Comparison of ENCODE assay signal across 21 mouse cellular contexts in genomic region chr2:133669821-133670220, GRCm38 (mm10).
DNase-seq lines count a peak whose midpoint lies in the region; ATAC-seq and TF ChIP-seq lines count a peak whose summit lies in the region.
"Had no signal": no experiment of that assay in that cellular context is flagged by ENCODE, and none has a peak within 500 bp of the region (broad histone marks: within the 10 kb centered on the region; RNA-seq: fewer than 3 reads in every experiment).

No protein-coding gene starts in this region.

- no peaks in the 10 kb centered on the region for H3K36me3 ChIP-seq in forebrain, postnatal 0 days (ENCODE audit: insufficient read depth)
- H3K36me3 ChIP-seq in myocyte (ENCODE audit: control insufficient read depth, insufficient read depth): no peaks in the 10 kb centered on the region
- H3K36me3 ChIP-seq: limb, embryonic 15.5 days; neural tube, embryonic 15.5 days; stomach, embryonic 15.5 days had no signal

- no peaks in the 10 kb centered on the region for H3K27me3 ChIP-seq in forebrain, postnatal 0 days (ENCODE audit: insufficient read depth, low read length)
- no peaks in the 10 kb centered on the region for H3K27me3 ChIP-seq in myocyte (ENCODE audit: control insufficient read depth, insufficient read depth, insufficient read length)
- H3K27me3 ChIP-seq: neural tube, embryonic 15.5 days; stomach, embryonic 15.5 days had no signal

- H3K27ac ChIP-seq in forebrain, postnatal 0 days (ENCODE audit: low read depth, low read length): no peak overlapping the region
- H3K27ac ChIP-seq: left cerebral cortex, adult 2 months; limb, embryonic 15.5 days; macrophage; neural tube, embryonic 15.5 days; stomach, embryonic 15.5 days had no signal

- no peak overlapping the region for H3K4me2 ChIP-seq in forebrain, postnatal 0 days (ENCODE audit: low read depth)
- H3K4me2 ChIP-seq in myocyte (ENCODE audit: low read depth): no peak overlapping the region
- H3K4me2 ChIP-seq: limb, embryonic 15.5 days; neural tube, embryonic 15.5 days; stomach, embryonic 15.5 days had no signal

- ATAC-seq in forebrain, postnatal 0 days: peak; percentile 90
- ATAC-seq: CD4-positive, CD25-positive, alpha-beta regulatory T cell, adult 4 months; midbrain, embryonic 16.5 days had no signal

- H3K79me2 ChIP-seq in myocyte (ENCODE audit: control insufficient read depth, insufficient read depth): no peaks in the 10 kb centered on the region

- H3K4me1 ChIP-seq in forebrain, postnatal 0 days (ENCODE audit: insufficient read depth): no peaks in the 10 kb centered on the region
- H3K4me1 ChIP-seq: stomach, embryonic 15.5 days had no signal

- no peak for TF ChIP-seq POLR2A in myocyte (IDR thresholded peaks at IDR 0.05; ENCODE audit: insufficient read length, low read depth)

- no peaks in the 10 kb centered on the region for H3K9me3 ChIP-seq in forebrain, postnatal 0 days (ENCODE audit: low read length)
- H3K9me3 ChIP-seq: limb, embryonic 15.5 days; neural tube, embryonic 15.5 days; stomach, embryonic 15.5 days had no signal

- intact Hi-C loops in heart, postnatal 25 days (cut with DNase I): no loop called here

- peak; percentile 3 to 25 for DNase-seq in heart, adult 18-20 months
- DNase-seq in heart, postnatal 25 days (ENCODE audit: low spot score): no peak
- peak; percentile 18 to 44 for DNase-seq in layer of hippocampus, postnatal 14 days (ENCODE audit: low spot score in 2 of 2)
- DNase-seq in layer of hippocampus, adult 9-11 months: no peak
- DNase-seq in forebrain, postnatal 0 days: peak; percentile 50
- DNase-seq in spleen, postnatal 14 days (ENCODE audit: low spot score in 2 of 2): no peak
- no peak for DNase-seq in neural tube, embryonic 10.5 days (ENCODE audit: extremely low spot score, low spot score)
- DNase-seq: embryo, embryonic 11 days; kidney, adult 18-20 months; kidney, postnatal 25 days; lung, adult 2 months; thymus, postnatal 14 days had no signal

- WGBS in forebrain, postnatal 0 days: 57% methylated on average over 2 of the region's 2 CpGs

- H3K4me3 ChIP-seq in forebrain, postnatal 0 days (ENCODE audit: low read depth, low read length): no peak overlapping the region
- H3K4me3 ChIP-seq in myocyte: no peak overlapping the region
- H3K4me3 ChIP-seq: erythroblast, embryonic 14.5 days; left cerebral cortex, adult 2 months; limb, embryonic 15.5 days; neural tube, embryonic 15.5 days; stomach, embryonic 15.5 days had no signal

- no peak overlapping the region for H3K9ac ChIP-seq in forebrain, postnatal 0 days
- H3K9ac ChIP-seq: limb, embryonic 15.5 days; neural tube, embryonic 15.5 days; stomach, embryonic 15.5 days had no signal

- H3ac ChIP-seq in myocyte (ENCODE audit: control insufficient read depth, insufficient read length): no peak overlapping the region

- no peak for TF ChIP-seq CTCF in forebrain, postnatal 0 days (IDR thresholded peaks at IDR 0.05; ENCODE audit: low read depth)

TF ChIP-seq in myocyte, 11 proteins besides CTCF, POLR2A, EP300 and RAD21:
- peak; percentile 8 to 83 (median 70) for TF ChIP-seq MYOD1 (IDR thresholded peaks at IDR 0.05; ENCODE audit: control insufficient read depth in 1 of 3, insufficient read length in 2 of 3, low read depth in 2 of 3)
- TF ChIP-seq MYOG (IDR thresholded peaks at IDR 0.05; ENCODE audit: control insufficient read depth in 1 of 3, insufficient read depth in 1 of 3, insufficient read length in 2 of 3, low read depth in 2 of 3): peak in 2 of 3 experiments; percentile 34 to 63
- TF ChIP-seq TCF3 (IDR thresholded peaks at IDR 0.05; ENCODE audit: insufficient read length, low read depth): no peak
- no peak for TF ChIP-seq MAX (IDR thresholded peaks at IDR 0.05; ENCODE audit: low read depth)
- TF ChIP-seq TCF12 (IDR thresholded peaks at IDR 0.05; ENCODE audit: insufficient read depth, poor library complexity, severe bottlenecking): no peak

Comparison
In these comparisons a context has a peak if more than half of its experiments do, and no peak if none do; other contexts are left out.
1. DNase-seq: peak in heart, adult 18-20 months (2 of 2), layer of hippocampus, postnatal 14 days (2 of 2) and forebrain, postnatal 0 days (single experiment); none in heart, postnatal 25 days (single experiment), layer of hippocampus, adult 9-11 months (single experiment), spleen, postnatal 14 days (0 of 2) and neural tube, embryonic 10.5 days (single experiment).